Mouse (Mus musculus): ENCODE measurements around the gene Foxj3. TPM values are rescaled to one million over a fixed set of nuclear protein-coding genes. Genes with fewer than 3 reads are reported as not detected.
"Not testable (repeated sequence)": the region's sequence is repeated elsewhere in the genome, so short reads cannot be mapped to it uniquely, and the experiment has no call there.

The Foxj3 gene
- polyA plus RNA-seq (2012; fragmentation: generic; extraction: Trizol), result 9.3 TPM
- long read RNA-seq, experiment 1, full-length matches to known transcripts, result 2 of 5 reads
- long read RNA-seq, experiment 1, partial matches to known transcripts, result 0 of 5 reads
- long read RNA-seq, experiment 1, other reads (novel, unspliced or antisense), result 3 of 5 reads
- long read RNA-seq, experiment 2, full-length matches to known transcripts, result 64 of 77 reads
- long read RNA-seq, experiment 2, partial matches to known transcripts, result 5 of 77 reads
- long read RNA-seq, experiment 2, other reads (novel, unspliced or antisense), result 8 of 77 reads

DNA sequence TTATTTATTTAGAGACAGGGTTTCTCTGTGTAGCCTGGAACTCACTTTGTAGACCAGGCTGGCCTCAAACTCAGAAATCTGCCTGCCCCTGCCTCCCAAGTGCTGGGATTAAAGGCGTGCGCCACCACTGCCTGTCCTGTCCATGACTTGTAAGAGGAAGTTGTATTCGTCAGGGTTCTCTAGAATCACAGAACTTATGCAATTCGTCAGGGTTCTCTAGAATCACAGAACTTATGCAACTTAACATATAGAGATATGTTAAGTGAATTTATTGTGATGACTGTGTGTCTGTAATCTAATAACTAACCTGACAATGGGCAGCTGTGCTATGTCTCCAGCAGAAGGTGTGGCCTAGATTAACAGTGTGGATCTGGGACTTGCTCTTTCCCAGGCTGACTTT, at the start of gene Foxj3:
Foxj3 (plus strand) TSS at position 390 of the 400 bp plus-strand sequence.
- H3K79me2 ChIP-seq (ENCODE audit: control insufficient read depth, insufficient read depth), result peaks cover 22% of the 10 kb centered on the region
- H3K27me3 ChIP-seq (ENCODE audit: control insufficient read depth, insufficient read depth, insufficient read length); H3ac ChIP-seq (ENCODE audit: control insufficient read depth, insufficient read length, low read depth); H3K4me3 ChIP-seq (ENCODE audit: insufficient read depth, poor library complexity, severe bottlenecking); H3K36me3 ChIP-seq (ENCODE audit: control insufficient read depth, insufficient read depth): not testable (repeated sequence)
- peaks cover 15% of the 10 kb centered on the region for H3K79me3 ChIP-seq (ENCODE audit: low read depth)

DNA sequence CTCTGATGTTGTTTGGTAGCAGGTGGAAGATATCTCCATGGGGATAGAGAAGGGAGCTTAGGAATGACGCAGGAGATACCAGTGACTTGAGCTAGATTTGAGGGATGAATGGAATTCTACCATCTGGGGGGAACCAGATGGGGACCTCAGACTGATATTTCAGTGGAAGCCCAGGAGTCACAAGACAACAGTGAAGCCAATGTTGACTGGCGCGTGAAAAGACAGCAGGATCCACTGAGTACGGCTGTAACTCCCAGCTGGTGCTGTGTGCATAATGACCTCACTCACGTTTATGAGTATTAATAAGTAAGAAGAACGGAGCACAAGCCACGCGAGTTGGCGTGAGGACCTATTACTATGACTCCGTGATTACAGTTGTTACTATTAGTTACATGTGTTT, 47.1 kb upstream of the Foxj3 start:
- no peaks in the 10 kb centered on the region for H3K79me3 ChIP-seq (ENCODE audit: low read depth)
- no peak overlapping the region for H3ac ChIP-seq (ENCODE audit: control insufficient read depth, insufficient read length, low read depth)
- TF ChIP-seq CEBPB (IDR thresholded peaks at IDR 0.05; ENCODE audit: low read depth) (no peak), MYOD1 (IDR thresholded peaks at IDR 0.05; ENCODE audit: control insufficient read depth, insufficient read length, low read depth) (no peak), USF1 (IDR thresholded peaks at IDR 0.05; ENCODE audit: low read depth) (no peak), MAX (IDR thresholded peaks at IDR 0.05) (no peak), CTCF (IDR thresholded peaks at IDR 0.05; ENCODE audit: control insufficient read depth, insufficient read depth, insufficient read length) (no peak), MYOG (IDR thresholded peaks at IDR 0.05; ENCODE audit: control insufficient read depth, extremely low read depth, insufficient read length) (no peak), FOSL1 (IDR thresholded peaks at IDR 0.05; ENCODE audit: insufficient read depth, low read length, poor library complexity, severe bottlenecking) (no peak)
- H3K36me3 ChIP-seq (ENCODE audit: control insufficient read depth, insufficient read depth), result no peaks in the 10 kb centered on the region
- H3K4me3 ChIP-seq (ENCODE audit: insufficient read depth, poor library complexity, severe bottlenecking), result no peak overlapping the region
- H3K79me2 ChIP-seq (ENCODE audit: control insufficient read depth, insufficient read depth), result no peaks in the 10 kb centered on the region
- H3K27me3 ChIP-seq (ENCODE audit: control insufficient read depth, insufficient read depth, insufficient read length), result peaks cover 11% of the 10 kb centered on the region

DNA sequence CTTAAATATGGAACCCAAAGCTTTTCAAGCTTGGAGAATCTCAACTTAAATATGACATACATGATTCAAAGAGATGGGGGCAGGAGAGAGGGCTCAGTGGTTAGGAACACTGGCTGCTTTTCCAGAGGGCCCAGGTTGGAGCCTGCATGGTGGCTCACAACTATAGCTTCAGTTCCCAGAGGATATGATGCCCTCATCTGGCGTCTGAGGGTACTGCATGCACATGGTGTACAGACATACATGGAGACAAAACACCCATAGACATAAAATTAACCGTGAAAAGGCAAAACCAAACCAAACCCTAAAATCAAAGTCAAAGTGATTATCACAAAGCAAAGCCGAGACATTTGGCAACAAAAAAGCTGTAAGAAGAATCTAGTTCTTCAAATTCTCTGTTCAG, 46.0 kb upstream of the Foxj3 start:
- no peaks in the 10 kb centered on the region for H3K36me3 ChIP-seq (ENCODE audit: control insufficient read depth, insufficient read depth)
- no peak overlapping the region for H3K4me3 ChIP-seq (ENCODE audit: insufficient read depth, poor library complexity, severe bottlenecking)
- H3K27me3 ChIP-seq (ENCODE audit: control insufficient read depth, insufficient read depth, insufficient read length), result peaks cover 11% of the 10 kb centered on the region
- no peak overlapping the region for H3ac ChIP-seq (ENCODE audit: control insufficient read depth, insufficient read length, low read depth)
- H3K79me3 ChIP-seq (ENCODE audit: low read depth), result no peaks in the 10 kb centered on the region
- no peak for TF ChIP-seq USF1 (IDR thresholded peaks at IDR 0.05; ENCODE audit: low read depth)
- no peak for TF ChIP-seq CEBPB (IDR thresholded peaks at IDR 0.05; ENCODE audit: low read depth)
- no peak for TF ChIP-seq MAX (IDR thresholded peaks at IDR 0.05)
- no peak for TF ChIP-seq FOSL1 (IDR thresholded peaks at IDR 0.05; ENCODE audit: insufficient read depth, low read length, poor library complexity, severe bottlenecking)
- no peak for TF ChIP-seq MYOD1 (IDR thresholded peaks at IDR 0.05; ENCODE audit: control insufficient read depth, insufficient read length, low read depth)
- TF ChIP-seq CTCF (IDR thresholded peaks at IDR 0.05; ENCODE audit: control insufficient read depth, insufficient read depth, insufficient read length), result no peak
- TF ChIP-seq MYOG (IDR thresholded peaks at IDR 0.05; ENCODE audit: control insufficient read depth, extremely low read depth, insufficient read length), result no peak
- H3K79me2 ChIP-seq (ENCODE audit: control insufficient read depth, insufficient read depth), result no peaks in the 10 kb centered on the region

DNA sequence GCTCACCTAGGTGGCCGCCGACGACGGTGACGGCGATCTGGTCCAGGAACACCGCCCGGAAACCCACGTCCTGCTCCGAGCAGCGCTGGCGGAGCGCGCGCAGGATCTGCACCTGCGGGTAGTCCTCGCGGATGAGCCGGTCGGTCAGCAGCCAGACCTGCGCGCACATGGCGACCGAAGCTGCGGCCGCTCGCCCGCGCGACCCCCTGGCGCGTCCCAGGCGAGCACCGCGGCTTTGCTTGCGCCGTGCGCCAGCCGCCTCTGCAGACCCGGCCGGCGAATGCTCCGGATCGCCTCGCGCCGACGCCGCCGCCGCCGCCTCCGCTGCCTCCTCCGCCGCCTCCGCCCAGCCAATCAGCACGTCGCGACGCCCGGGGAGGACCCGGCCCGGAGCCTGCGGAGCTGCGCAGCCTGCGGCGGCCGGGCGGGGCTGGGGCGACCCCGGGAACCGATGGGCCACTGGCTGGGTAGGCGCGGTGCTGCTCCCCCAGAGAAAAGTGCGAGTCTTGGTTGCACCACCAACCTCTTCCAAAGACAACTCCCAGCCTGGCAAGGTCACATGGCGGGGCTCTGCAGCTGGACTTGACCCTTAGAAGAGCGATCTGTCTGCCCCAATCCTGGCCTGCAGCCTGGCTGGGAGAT, 44.4 kb upstream of the Foxj3 start, which contains the start of gene Rimkla:
Rimkla (minus strand) TSS at position 338 of the 642 bp plus-strand sequence.
- TF ChIP-seq CEBPB (IDR thresholded peaks at IDR 0.05; ENCODE audit: low read depth) (no peak), FOSL1 (IDR thresholded peaks at IDR 0.05; ENCODE audit: insufficient read depth, low read length, poor library complexity, severe bottlenecking) (no peak), USF1 (IDR thresholded peaks at IDR 0.05; ENCODE audit: low read depth) (no peak), MYOG (IDR thresholded peaks at IDR 0.05; ENCODE audit: control insufficient read depth, extremely low read depth, insufficient read length) (no peak), CTCF (IDR thresholded peaks at IDR 0.05; ENCODE audit: control insufficient read depth, insufficient read depth, insufficient read length) (no peak), MYOD1 (IDR thresholded peaks at IDR 0.05; ENCODE audit: control insufficient read depth, insufficient read length, low read depth) (no peak), MAX (IDR thresholded peaks at IDR 0.05) (no peak)
- no peaks in the 10 kb centered on the region for H3K79me2 ChIP-seq (ENCODE audit: control insufficient read depth, insufficient read depth)
- no peaks in the 10 kb centered on the region for H3K36me3 ChIP-seq (ENCODE audit: control insufficient read depth, insufficient read depth)
- H3K27me3 ChIP-seq (ENCODE audit: control insufficient read depth, insufficient read depth, insufficient read length), result peaks cover 11% of the 10 kb centered on the region
- no peaks in the 10 kb centered on the region for H3K79me3 ChIP-seq (ENCODE audit: low read depth)
- no peak within 1 kb of the TSS for H3ac ChIP-seq (ENCODE audit: control insufficient read depth, insufficient read length, low read depth)
- no peak within 1 kb of the TSS for H3K4me3 ChIP-seq (ENCODE audit: insufficient read depth, poor library complexity, severe bottlenecking)

DNA sequence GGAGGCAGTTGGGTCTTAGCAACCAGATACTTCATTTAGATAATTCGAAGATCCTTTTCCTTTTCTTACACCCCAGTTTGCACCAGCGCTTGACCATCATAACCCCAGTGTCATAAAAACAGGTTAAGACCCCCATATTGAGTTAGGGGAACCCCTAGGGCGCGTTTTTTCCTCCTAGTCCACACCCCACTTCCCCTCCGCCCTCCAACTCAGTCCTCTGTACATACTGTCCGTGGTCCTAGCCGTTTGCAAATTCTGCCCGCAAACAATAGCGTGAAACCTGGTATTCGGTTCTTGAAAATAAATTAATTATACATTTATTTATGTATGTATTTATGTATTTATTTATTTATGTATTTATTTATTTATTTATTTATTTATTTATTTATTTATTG, 43.9 kb upstream of the Foxj3 start:
- no peaks in the 10 kb centered on the region for H3K79me2 ChIP-seq (ENCODE audit: control insufficient read depth, insufficient read depth)
- no peaks in the 10 kb centered on the region for H3K79me3 ChIP-seq (ENCODE audit: low read depth)
- peaks cover 11% of the 10 kb centered on the region for H3K27me3 ChIP-seq (ENCODE audit: control insufficient read depth, insufficient read depth, insufficient read length)
- no peaks in the 10 kb centered on the region for H3K36me3 ChIP-seq (ENCODE audit: control insufficient read depth, insufficient read depth)
- no peak overlapping the region for H3ac ChIP-seq (ENCODE audit: control insufficient read depth, insufficient read length, low read depth)
- no peak overlapping the region for H3K4me3 ChIP-seq (ENCODE audit: insufficient read depth, poor library complexity, severe bottlenecking)
- TF ChIP-seq USF1 (IDR thresholded peaks at IDR 0.05; ENCODE audit: low read depth), result no peak
- TF ChIP-seq MYOG (IDR thresholded peaks at IDR 0.05; ENCODE audit: control insufficient read depth, extremely low read depth, insufficient read length), result no peak
- no peak for TF ChIP-seq CEBPB (IDR thresholded peaks at IDR 0.05; ENCODE audit: low read depth)
- TF ChIP-seq CTCF (IDR thresholded peaks at IDR 0.05; ENCODE audit: control insufficient read depth, insufficient read depth, insufficient read length), result no peak
- no peak for TF ChIP-seq MYOD1 (IDR thresholded peaks at IDR 0.05; ENCODE audit: control insufficient read depth, insufficient read length, low read depth)
- no peak for TF ChIP-seq MAX (IDR thresholded peaks at IDR 0.05)
- no peak for TF ChIP-seq FOSL1 (IDR thresholded peaks at IDR 0.05; ENCODE audit: insufficient read depth, low read length, poor library complexity, severe bottlenecking)

Data from C2C12 (cell line).